Mouse (Mus musculus) olfactory bulb, adult 2 months (tissue): ENCODE results near the gene Txndc16. TPM values are rescaled to one million over a fixed set of nuclear protein-coding genes. Genes with fewer than 3 reads are reported as not detected.

ENCODE experiments used
- H3K27ac ChIP-seq: fragments of 200-500 bp; 2 replicates; pipeline ENCODE4 v1.5.1; 2012; ENCODE audit warnings: low read depth, low read length; ENCODE audit not compliant: insufficient read depth
- H3K4me1 ChIP-seq: fragments of 200-500 bp; 2 replicates; pipeline ENCODE4 v1.6.1; 2012; ENCODE audit warnings: low read length; ENCODE audit not compliant: control insufficient read depth, insufficient read depth
- H3K4me3 ChIP-seq: fragments of 200-500 bp; 2 replicates; pipeline ENCODE4 v1.5.1; 2012; ENCODE audit warnings: mild to moderate bottlenecking, low read depth, low read length, moderate library complexity; ENCODE audit not compliant: insufficient read depth
- CTCF ChIP-seq: fragments of 200-500 bp; IDR thresholded peaks from 2 replicates; pipeline ENCODE4 v1.5.1; 2012; ENCODE audit warnings: low read depth, mild to moderate bottlenecking, low read length, moderate library complexity; ENCODE audit not compliant: insufficient read depth
- POLR2A ChIP-seq: fragments of 200-500 bp; IDR thresholded peaks from 2 replicates; pipeline ENCODE4 v1.6.1; 2012; ENCODE audit warnings: mild to moderate bottlenecking, low read depth, low read length, moderate library complexity; ENCODE audit not compliant: insufficient read depth
- WGBS: fragments of 180-500 bp; shearing (Covaris S2); methylation state at CpG from one replicate; pipeline ENCODE4 v1.1.7; 2018; 5-methylcytosine and 5-hydroxymethylcytosine counted together
- polyA plus RNA-seq: library from polyadenylated mRNA; stranded (reverse); fragments of >200 nt; gene quantifications from 2 replicates; pipeline ENCODE4 v1.2.4, GENCODE M21; 2012; ENCODE audit warnings: low replicate concordance; ENCODE audit not compliant: missing spikeins, insufficient read depth, insufficient read length

The Txndc16 gene
- polyA plus RNA-seq, 1 experiment = 60.2 TPM

- no peak overlapping the region for H3K4me3 ChIP-seq
- WGBS = 39% methylated on average over 9 of the region's 9 CpGs
- TF ChIP-seq CTCF (no peak), POLR2A (no peak)
- H3K4me1 ChIP-seq = peaks cover 6% of the 10 kb centered on the region; the same call in 1 of the 2 replicates
- no peak overlapping the region for H3K27ac ChIP-seq
These were observed 84.6 kb downstream of the Txndc16 start for GRCm38 (mm10) chr14:45135560-45135959.

- TF ChIP-seq CTCF = no peak
- no peak for TF ChIP-seq POLR2A
- H3K4me1 ChIP-seq = no peaks in the 10 kb centered on the region; the same call in 1 of the 2 replicates
- no peak overlapping the region for H3K27ac ChIP-seq
- no peak overlapping the region for H3K4me3 ChIP-seq
- 41% methylated on average over 4 of the region's 4 CpGs for WGBS
These were observed 101.8 kb downstream of the Txndc16 start for GRCm38 (mm10) chr14:45118359-45118758.

- TF ChIP-seq POLR2A (no peak), CTCF (no peak)
- no peaks in the 10 kb centered on the region for H3K4me1 ChIP-seq
- H3K27ac ChIP-seq = no peak overlapping the region
- no peak overlapping the region for H3K4me3 ChIP-seq
- WGBS = 92% methylated on average over 8 of the region's 8 CpGs
These were observed 117.9 kb downstream of the Txndc16 start for GRCm38 (mm10) chr14:45102201-45102600.

- WGBS = 89% methylated on average over 3 of the region's 3 CpGs
- TF ChIP-seq POLR2A (no peak), CTCF (no peak)
- no peaks in the 10 kb centered on the region for H3K4me1 ChIP-seq
- H3K4me3 ChIP-seq = no peak overlapping the region
- H3K27ac ChIP-seq = no peak overlapping the region
These were observed 127.8 kb downstream of the Txndc16 start for GRCm38 (mm10) chr14:45092327-45092726.

DNA sequence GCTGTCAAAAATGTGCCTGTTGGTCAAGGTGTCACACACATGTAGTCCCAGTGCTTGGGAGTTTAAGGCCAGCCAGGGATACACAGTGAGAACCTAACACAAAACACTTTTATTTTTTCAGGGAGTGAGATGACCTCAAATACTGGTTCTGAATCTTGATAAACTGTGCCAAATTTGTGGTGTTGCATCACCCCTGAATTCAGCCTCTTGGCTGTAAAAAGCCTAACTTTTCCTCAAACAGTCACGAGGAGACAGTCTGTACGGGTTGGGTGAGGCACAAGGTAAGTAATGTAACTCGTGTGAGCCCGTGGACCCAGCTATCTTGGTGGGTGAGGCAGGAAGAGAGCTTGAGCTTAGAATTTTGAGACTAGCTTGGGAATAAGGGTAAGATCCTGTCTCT lies 130.1 kb downstream of the Txndc16 start:
- no peak overlapping the region for H3K27ac ChIP-seq
- TF ChIP-seq CTCF (no peak), POLR2A (no peak)
- no peaks in the 10 kb centered on the region for H3K4me1 ChIP-seq
- WGBS = 80% methylated on average over 4 of the region's 4 CpGs
- H3K4me3 ChIP-seq = no peak overlapping the region

DNA sequence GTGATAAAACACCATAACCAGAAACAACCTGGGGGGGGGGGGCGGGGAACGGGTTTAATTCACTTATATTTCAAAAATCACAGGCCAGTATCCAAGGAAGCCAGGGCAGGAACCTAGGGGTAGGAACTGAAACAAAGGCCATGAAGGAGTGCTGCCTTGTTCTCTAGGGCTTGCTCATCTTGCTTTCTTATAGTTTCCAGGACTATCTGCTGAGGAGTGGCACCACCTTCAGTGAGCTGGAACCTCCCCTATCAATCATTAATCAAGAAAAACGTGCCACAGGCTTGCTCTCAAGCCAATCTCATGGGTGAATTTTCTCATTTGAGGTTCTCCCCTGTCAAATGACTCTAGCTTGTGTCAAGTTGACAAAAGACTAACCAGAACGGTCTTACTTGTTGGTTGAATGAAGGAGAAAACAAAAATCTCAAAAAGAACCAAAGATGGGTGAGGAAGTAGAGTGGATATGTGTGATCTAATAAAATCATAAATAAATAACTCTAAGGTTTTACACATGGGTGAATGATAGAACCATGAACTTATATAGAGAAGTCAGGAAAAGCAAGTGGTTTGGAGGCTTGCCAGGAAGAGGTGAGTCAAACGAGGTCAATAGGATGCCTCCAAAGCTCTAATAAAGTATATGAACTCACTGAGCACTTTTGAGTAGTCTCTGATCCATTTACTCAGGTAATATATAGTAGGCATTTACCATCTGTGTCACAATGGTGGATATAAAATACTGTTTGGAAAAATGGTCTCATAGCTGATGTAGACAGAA lies 134.3 kb downstream of the Txndc16 start:
- no peak for TF ChIP-seq POLR2A
- TF ChIP-seq CTCF = no peak
- no peak overlapping the region for H3K27ac ChIP-seq
- H3K4me1 ChIP-seq = 0 out of 2 replicates have a peak, but pooled peaks cover 3% of the 10 kb centered on the region
- H3K4me3 ChIP-seq = no peak overlapping the region
- 85% methylated on average over 5 of the region's 5 CpGs for WGBS

DNA sequence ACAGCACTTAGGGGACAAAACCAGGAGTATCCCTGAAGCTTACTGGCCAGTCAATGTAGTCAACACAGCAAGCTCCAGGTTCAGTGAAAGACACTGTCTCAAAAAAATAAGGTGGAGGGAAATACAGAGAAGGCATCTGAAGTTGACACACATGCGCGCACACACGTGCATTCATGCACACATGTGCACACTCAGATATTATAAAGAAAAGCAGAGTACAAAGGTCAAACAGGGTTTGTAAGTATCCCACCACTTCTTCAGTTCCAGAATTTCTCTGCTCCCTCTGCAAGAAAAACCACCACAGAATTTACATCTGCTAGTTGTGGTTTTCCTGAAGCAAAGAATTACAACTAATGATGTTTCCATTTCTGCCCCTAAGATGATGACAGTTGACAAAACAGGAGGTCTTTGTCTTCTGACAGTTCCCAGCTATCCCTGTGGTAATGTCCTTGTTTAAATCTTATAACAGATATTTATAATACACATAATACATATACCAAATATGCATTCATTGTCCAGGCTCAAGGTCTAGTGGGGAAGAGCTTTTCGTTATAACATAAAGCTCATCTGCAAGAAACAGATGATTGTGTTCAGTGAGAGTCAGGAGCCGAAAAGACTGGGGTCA lies 135.4 kb downstream of the Txndc16 start:
- Histone ChIP-seq H3K27ac (no peak overlapping the region), H3K4me3 (no peak overlapping the region), H3K4me1 (0 out of 2 replicates have a peak, but pooled peaks cover 3% of the 10 kb centered on the region)
- no peak for TF ChIP-seq POLR2A
- TF ChIP-seq CTCF = no peak
- WGBS = 96% methylated on average over 5 of the region's 5 CpGs

DNA sequence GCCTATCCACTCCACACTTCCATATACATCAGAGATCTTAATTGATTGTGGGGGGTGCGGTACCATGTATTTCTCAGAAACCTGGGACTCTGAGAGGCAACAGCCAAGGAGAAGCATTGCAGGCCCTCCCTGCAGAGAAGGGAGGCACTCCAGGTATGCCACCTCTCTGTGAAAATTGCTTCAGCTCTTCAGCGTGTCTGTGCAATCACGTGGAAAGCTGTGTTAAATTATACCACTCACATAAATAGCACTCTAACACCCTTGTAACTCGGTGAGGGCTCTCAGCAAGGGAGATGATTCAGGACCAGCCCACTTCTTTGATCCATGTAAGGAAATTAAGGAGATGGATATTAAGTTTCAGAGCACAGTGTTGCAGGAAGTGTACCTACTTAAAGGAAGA lies 136.6 kb downstream of the Txndc16 start:
- Histone ChIP-seq H3K27ac (no peak overlapping the region), H3K4me3 (no peak overlapping the region), H3K4me1 (0 out of 2 replicates have a peak, but pooled peaks cover 3% of the 10 kb centered on the region)
- WGBS = 27% methylated on average over 4 of the region's 4 CpGs
- TF ChIP-seq CTCF (no peak), POLR2A (no peak)

Other genes starting within 250 kb of the Txndc16 start
- not detected in 2 replicates for gene Ptger2, start 232.1 kb downstream of the Txndc16 start, polyA plus RNA-seq
- not detected in 2 replicates for gene Gpr137c, start 611 bp downstream of the Txndc16 start, polyA plus RNA-seq
- not detected in 2 replicates for gene Ero1l, start 98.4 kb upstream of the Txndc16 start, polyA plus RNA-seq
- 425 TPM in 1 of 2 replicates, not detected in the other for gene Psmc6, start 109.5 kb upstream of the Txndc16 start, polyA plus RNA-seq
- gene Styx, start 130.8 kb upstream of the Txndc16 start, polyA plus RNA-seq = not detected in 2 replicates
- gene Gnpnat1, start 184.6 kb upstream of the Txndc16 start, polyA plus RNA-seq = not detected in 2 replicates